Mouse (Mus musculus): ENCODE results near the gene AC129217.1. TPM values are rescaled to one million over a fixed set of nuclear protein-coding genes. Genes with fewer than 3 reads are reported as not detected.

Gene AC129217.1
- polyA plus RNA-seq, 1 experiment from 2014 or later: not detected

- Histone ChIP-seq H3K4me3 (ENCODE audit: low read depth, low read length) (no peak overlapping the region), H3K9me3 (ENCODE audit: control insufficient read depth, low read length) (no peaks in the 10 kb centered on the region), H3K36me3 (ENCODE audit: control insufficient read depth, insufficient read depth, low read length) (no peaks in the 10 kb centered on the region), H3K27ac (ENCODE audit: low read depth, low read length) (no peak overlapping the region), H3K27me3 (ENCODE audit: control insufficient read depth, insufficient read depth, low read length) (no peaks in the 10 kb centered on the region), H3K4me1 (replicated peaks; ENCODE audit: control insufficient read depth, insufficient read depth, low read length) (no peaks in the 10 kb centered on the region), H3K9ac (ENCODE audit: low read depth, low read length) (no peak overlapping the region), H3K4me2 (replicated peaks; ENCODE audit: low read depth, low read length) (peak overlapping the region; percentile 45; the same call in 1 of the 2 replicates)
- no peak for DNase-seq (ENCODE audit: low spot score)
- no peak for ATAC-seq (ENCODE audit: low FRiP score)
- WGBS: 94% methylated on average over 9 of the region's 9 CpGs
Measured at GRCm38 (mm10) chr19:8803204-8803780, 26.3 kb upstream of the AC129217.1 start.

GRCm38 (mm10) chr19:8803879-8804660 is 25.5 kb upstream of the AC129217.1 start:
- no peak overlapping the region for H3K27ac ChIP-seq (ENCODE audit: low read depth, low read length)
- no peak overlapping the region for H3K4me3 ChIP-seq (ENCODE audit: low read depth, low read length)

DNA sequence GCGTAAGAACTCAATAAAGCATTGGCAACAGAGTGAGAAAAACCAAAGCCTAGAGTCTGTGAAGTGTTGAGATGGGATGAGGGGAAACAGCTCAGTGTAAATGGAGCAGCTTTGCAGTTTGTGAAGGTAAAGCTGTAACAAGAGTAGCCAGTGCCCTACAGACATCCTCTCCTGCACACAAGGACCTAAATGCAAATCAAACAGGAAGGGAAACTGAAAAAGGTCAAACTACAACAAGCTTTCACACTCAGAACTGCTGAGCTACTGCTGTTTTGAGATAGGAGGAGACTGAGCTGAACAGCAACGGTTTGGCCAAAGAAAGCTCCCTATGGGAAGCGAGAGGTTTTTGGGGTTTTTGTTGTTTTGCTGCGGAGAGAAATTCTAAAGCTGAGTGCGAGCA is 22.8 kb upstream of the AC129217.1 start:
- 0 out of 2 replicates have a peak, but pooled peaks cover 7% of the 10 kb centered on the region for H3K36me3 ChIP-seq (ENCODE audit: control insufficient read depth, insufficient read depth, low read length)
- H3K9me3 ChIP-seq (ENCODE audit: control insufficient read depth, low read length): no peaks in the 10 kb centered on the region
- 95% methylated on average over 5 of the region's 5 CpGs for WGBS
- ATAC-seq (ENCODE audit: low FRiP score): no peak
- H3K4me1 ChIP-seq (replicated peaks; ENCODE audit: control insufficient read depth, insufficient read depth, low read length): no peaks in the 10 kb centered on the region
- H3K27ac ChIP-seq (ENCODE audit: low read depth, low read length): no peak overlapping the region
- no peak overlapping the region for H3K9ac ChIP-seq (ENCODE audit: low read depth, low read length)
- H3K27me3 ChIP-seq (ENCODE audit: control insufficient read depth, insufficient read depth, low read length): no peaks in the 10 kb centered on the region
- no peak overlapping the region for H3K4me2 ChIP-seq (replicated peaks; ENCODE audit: low read depth, low read length)
- DNase-seq (ENCODE audit: low spot score): no peak
- no peak overlapping the region for H3K4me3 ChIP-seq (ENCODE audit: low read depth, low read length)

More at GRCm38 (mm10) chr19:8803879-8804660, 25.5 kb upstream of the AC129217.1 start:
- no peak for DNase-seq (ENCODE audit: low spot score)
- H3K4me2 ChIP-seq (replicated peaks; ENCODE audit: low read depth, low read length): no peak overlapping the region
- no peaks in the 10 kb centered on the region for H3K27me3 ChIP-seq (ENCODE audit: control insufficient read depth, insufficient read depth, low read length)
- no peaks in the 10 kb centered on the region for H3K9me3 ChIP-seq (ENCODE audit: control insufficient read depth, low read length)
- no peak for ATAC-seq (ENCODE audit: low FRiP score)
- H3K9ac ChIP-seq (ENCODE audit: low read depth, low read length): no peak overlapping the region
- H3K36me3 ChIP-seq (ENCODE audit: control insufficient read depth, insufficient read depth, low read length): no peaks in the 10 kb centered on the region
- WGBS: 95% methylated on average over 11 of the region's 11 CpGs
- no peaks in the 10 kb centered on the region for H3K4me1 ChIP-seq (replicated peaks; ENCODE audit: control insufficient read depth, insufficient read depth, low read length)

DNA sequence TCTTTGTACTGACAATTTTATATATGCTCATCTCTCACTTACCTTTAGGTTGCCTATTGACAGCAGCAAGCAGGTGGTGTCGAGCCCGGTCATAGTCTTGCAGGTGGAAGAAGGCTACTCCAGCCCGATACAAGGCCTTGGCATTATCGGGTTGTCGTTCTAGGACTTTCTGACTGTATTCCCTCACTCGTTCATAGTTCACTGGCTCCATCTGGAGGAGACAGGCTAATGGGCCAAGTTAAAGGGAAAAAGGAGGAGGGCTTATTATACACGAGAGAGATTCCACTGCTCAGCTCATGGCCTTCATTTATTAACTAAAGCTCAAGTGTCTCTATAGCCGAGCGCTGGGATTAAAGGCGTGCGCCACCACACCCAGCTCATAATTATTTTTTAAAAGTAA is 13.8 kb upstream of the AC129217.1 start:
- no peak for ATAC-seq (ENCODE audit: low FRiP score)
- H3K4me3 ChIP-seq (ENCODE audit: low read depth, low read length): no peak overlapping the region
- no peak overlapping the region for H3K4me2 ChIP-seq (replicated peaks; ENCODE audit: low read depth, low read length)
- peaks cover 9% of the 10 kb centered on the region; the same call in 1 of the 2 replicates for H3K4me1 ChIP-seq (replicated peaks; ENCODE audit: control insufficient read depth, insufficient read depth, low read length)
- no peak overlapping the region for H3K9ac ChIP-seq (ENCODE audit: low read depth, low read length)
- H3K9me3 ChIP-seq (ENCODE audit: control insufficient read depth, low read length): no peaks in the 10 kb centered on the region
- peaks cover 9% of the 10 kb centered on the region; the same call in 1 of the 2 replicates for H3K36me3 ChIP-seq (ENCODE audit: control insufficient read depth, insufficient read depth, low read length)
- no peak overlapping the region for H3K27ac ChIP-seq (ENCODE audit: low read depth, low read length)
- DNase-seq (ENCODE audit: low spot score): no peak
- WGBS: 88% methylated on average over 11 of the region's 11 CpGs
- no peaks in the 10 kb centered on the region for H3K27me3 ChIP-seq (ENCODE audit: control insufficient read depth, insufficient read depth, low read length)

DNA sequence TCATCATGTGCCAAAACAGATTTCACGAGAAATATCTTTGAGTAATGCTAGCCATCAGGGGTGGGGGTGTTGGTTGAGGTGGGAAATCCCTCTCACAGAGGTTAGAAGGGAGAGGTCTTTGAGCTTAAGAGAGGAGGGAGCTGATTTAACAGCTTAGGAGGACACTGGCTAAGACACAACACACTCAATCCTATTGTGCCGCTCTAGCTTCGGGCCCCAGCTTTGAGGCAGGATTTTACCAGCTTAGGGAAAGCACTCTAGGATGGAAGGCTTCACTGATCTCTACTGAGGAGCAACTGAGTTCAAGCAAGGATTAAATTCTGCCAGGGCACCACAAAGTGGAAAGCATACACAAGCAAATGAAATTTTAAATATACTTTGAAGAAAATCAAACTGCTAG is 12.6 kb upstream of the AC129217.1 start:
- WGBS: 87% methylated on average over 3 of the region's 3 CpGs

GRCm38 (mm10) chr19:8818301-8818798 is 11.2 kb upstream of the AC129217.1 start:
- ATAC-seq (ENCODE audit: low FRiP score) (no peak), DNase-seq (ENCODE audit: low spot score) (no peak)
- Histone ChIP-seq H3K4me3 (ENCODE audit: low read depth, low read length) (peak overlapping the region; percentile 99), H3K4me2 (replicated peaks; ENCODE audit: low read depth, low read length) (peak overlapping the region; percentile 77), H3K27me3 (ENCODE audit: control insufficient read depth, insufficient read depth, low read length) (no peaks in the 10 kb centered on the region), H3K9me3 (ENCODE audit: control insufficient read depth, low read length) (no peaks in the 10 kb centered on the region), H3K27ac (ENCODE audit: low read depth, low read length) (peak overlapping the region; percentile 98), H3K4me1 (replicated peaks; ENCODE audit: control insufficient read depth, insufficient read depth, low read length) (peaks cover 9% of the 10 kb centered on the region), H3K36me3 (ENCODE audit: control insufficient read depth, insufficient read depth, low read length) (peaks cover 4% of the 10 kb centered on the region; the same call in 1 of the 2 replicates), H3K9ac (ENCODE audit: low read depth, low read length) (peak overlapping the region; percentile 71)
- WGBS: 38% methylated on average over 14 of the region's 14 CpGs

More for the DNA sequence above, 12.6 kb upstream of the AC129217.1 start:
- Histone ChIP-seq H3K27me3 (ENCODE audit: control insufficient read depth, insufficient read depth, low read length) (no peaks in the 10 kb centered on the region), H3K4me2 (replicated peaks; ENCODE audit: low read depth, low read length) (peak overlapping the region; percentile 15; the same call in 1 of the 2 replicates), H3K9ac (ENCODE audit: low read depth, low read length) (no peak overlapping the region; the same call in 1 of the 2 replicates), H3K4me1 (replicated peaks; ENCODE audit: control insufficient read depth, insufficient read depth, low read length) (peaks cover 9% of the 10 kb centered on the region; the same call in 1 of the 2 replicates), H3K36me3 (ENCODE audit: control insufficient read depth, insufficient read depth, low read length) (peaks cover 4% of the 10 kb centered on the region; the same call in 1 of the 2 replicates), H3K4me3 (ENCODE audit: low read depth, low read length) (no peak overlapping the region), H3K27ac (ENCODE audit: low read depth, low read length) (no peak overlapping the region), H3K9me3 (ENCODE audit: control insufficient read depth, low read length) (no peaks in the 10 kb centered on the region)
- DNase-seq (ENCODE audit: low spot score) (no peak), ATAC-seq (ENCODE audit: low FRiP score) (no peak)

- peak within 1 kb of the TSS; percentile 99 for H3K4me3 ChIP-seq (ENCODE audit: low read depth, low read length)
- peak within 1 kb of the TSS; percentile 77 for H3K4me2 ChIP-seq (replicated peaks; ENCODE audit: low read depth, low read length)
- H3K27me3 ChIP-seq (ENCODE audit: control insufficient read depth, insufficient read depth, low read length): no peaks in the 10 kb centered on the region
- WGBS: under 1% methylated on average over 33 of the region's 33 CpGs
- peaks cover 9% of the 10 kb centered on the region for H3K4me1 ChIP-seq (replicated peaks; ENCODE audit: control insufficient read depth, insufficient read depth, low read length)
- peak; percentile 97 for DNase-seq (ENCODE audit: low spot score)
- H3K36me3 ChIP-seq (ENCODE audit: control insufficient read depth, insufficient read depth, low read length): peaks cover 3% of the 10 kb centered on the region; the same call in 1 of the 2 replicates
- ATAC-seq (ENCODE audit: low FRiP score): peak; percentile 94
- H3K9ac ChIP-seq (ENCODE audit: low read depth, low read length): peak within 1 kb of the TSS; percentile 98
- H3K27ac ChIP-seq (ENCODE audit: low read depth, low read length): peak within 1 kb of the TSS; percentile 98
- H3K9me3 ChIP-seq (ENCODE audit: control insufficient read depth, low read length): no peaks in the 10 kb centered on the region
Measured at GRCm38 (mm10) chr19:8818801-8819595, 10.6 kb upstream of the AC129217.1 start, which contains the start of gene Ttc9c. Ttc9c (minus strand) TSS chr19:8819333.

Data from hindbrain, embryonic 11.5 days (tissue).